Mouse (Mus musculus) lung, embryonic 14.5 days (tissue): ENCODE data around the gene Nsf. TPM values are rescaled to one million over a fixed set of nuclear protein-coding genes. Genes with fewer than 3 reads are reported as not detected.

ENCODE experiments used
- ATAC-seq: fragments of 200-750 bp; cut with Nextera tagmentation; 2 replicates; pipeline ENCODE4 v1.8.0; 2017; ENCODE audit warnings: mild to moderate bottlenecking, moderate TSS enrichment, moderate library complexity; ENCODE audit not compliant: insufficient read depth
- DNase-seq: peaks from one replicate; pipeline ENCODE4 v3.0.0-alpha.2; 2015
- H3K27ac ChIP-seq: fragments of 300-500 bp; sonication (generic); 2 replicates; pipeline ENCODE4 v1.5.1; 2014; ENCODE audit warnings: low read depth, mild to moderate bottlenecking, moderate library complexity
- H3K27me3 ChIP-seq: fragments of 300-500 bp; sonication (generic); 2 replicates; pipeline ENCODE4 v1.6.1; 2014; ENCODE audit warnings: low read length, control low read depth; ENCODE audit not compliant: insufficient read depth
- H3K36me3 ChIP-seq: fragments of 300-500 bp; sonication (generic); 2 replicates; pipeline ENCODE4 v1.6.1; 2014; ENCODE audit warnings: control low read depth; ENCODE audit not compliant: insufficient read depth
- H3K4me1 ChIP-seq: fragments of 300-500 bp; sonication (generic); 2 replicates; pipeline ENCODE4 v1.6.1; 2014; ENCODE audit warnings: antibody characterized with exemption, control low read depth; ENCODE audit not compliant: insufficient read depth
- H3K4me2 ChIP-seq: fragments of 300-500 bp; sonication (generic); 2 replicates; pipeline ENCODE4 v1.6.1; 2014; ENCODE audit warnings: mild to moderate bottlenecking
- H3K4me3 ChIP-seq: fragments of 300-500 bp; sonication (generic); 2 replicates; pipeline ENCODE4 v1.5.1; 2014; ENCODE audit warnings: low read depth, low read length
- H3K9ac ChIP-seq: fragments of 300-500 bp; sonication (generic); 2 replicates; pipeline ENCODE4 v1.6.1; 2014
- H3K9me3 ChIP-seq: fragments of 300-500 bp; sonication (generic); 2 replicates; pipeline ENCODE4 v1.6.1; 2016; ENCODE audit warnings: low read depth, low read length, control low read depth
- CTCF ChIP-seq: IDR thresholded peaks from 2 replicates; pipeline ENCODE4 v1.5.1; 2016; ENCODE audit warnings: antibody characterized with exemption, low read depth
- WGBS: fragments of 180-500 bp; shearing (Covaris S2); extraction: QIAGEN DNeasy Blood & Tissue Kit; methylation state at CpG from one replicate; pipeline ENCODE4 v1.1.7; 2014; 5-methylcytosine and 5-hydroxymethylcytosine counted together
- polyA plus RNA-seq: library from polyadenylated mRNA; unstranded; fragments of >200 nt; fragmentation: Nextera tagmentation; extraction: Ambion mirVana; gene quantifications from 2 replicates; pipeline ENCODE4 v1.2.1, GENCODE M21; 2014

Nsf gene
- 44.3 and 50.1 TPM in 2 replicates for polyA plus RNA-seq

GRCm38 (mm10) chr11:103953896-103954292, at the start of gene Nsf:
Gene Nsf (minus strand): TSS chr11:103954056.
- no peaks in the 10 kb centered on the region for H3K27me3 ChIP-seq
- no peaks in the 10 kb centered on the region for H3K36me3 ChIP-seq
- TF ChIP-seq CTCF, result no peak
- under 1% methylated on average over 53 of the region's 53 CpGs for WGBS
- H3K4me2 ChIP-seq, result peak within 1 kb of the TSS; percentile 83
- no peaks in the 10 kb centered on the region for H3K4me1 ChIP-seq
- DNase-seq (peak; percentile 95), ATAC-seq (peak; percentile 96)
- H3K4me3 ChIP-seq, result peak within 1 kb of the TSS; percentile 83
- no peaks in the 10 kb centered on the region for H3K9me3 ChIP-seq
- peak within 1 kb of the TSS; percentile 90 for H3K9ac ChIP-seq
- H3K27ac ChIP-seq, result 0 out of 2 replicates have a peak within 1 kb of the TSS, but pooled peaks have one; percentile 9

DNA sequence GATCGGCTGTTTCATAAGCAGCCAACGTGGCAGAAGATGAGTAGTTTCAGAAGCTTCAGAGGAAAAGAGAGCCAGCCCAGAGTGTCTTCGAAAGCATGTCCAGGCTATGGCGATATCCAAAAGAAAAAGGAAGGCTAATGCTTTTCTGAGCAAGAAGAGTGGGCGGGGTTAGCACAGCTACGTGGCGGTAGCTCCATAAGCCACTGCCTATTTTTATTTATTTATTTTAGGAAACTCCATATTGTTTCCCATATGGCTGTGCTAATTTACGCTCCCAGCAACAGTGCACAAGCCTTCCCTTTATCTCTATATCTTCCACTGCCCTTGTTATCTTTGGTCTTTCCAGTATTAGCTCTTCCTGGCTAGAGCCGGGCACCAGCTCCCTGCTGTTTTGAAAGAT, 49.5 kb upstream of the Nsf start:
- H3K9ac ChIP-seq, result no peak overlapping the region
- no peaks in the 10 kb centered on the region for H3K4me1 ChIP-seq
- no peak for TF ChIP-seq CTCF
- no peak overlapping the region for H3K27ac ChIP-seq
- H3K27me3 ChIP-seq, result no peaks in the 10 kb centered on the region
- no peak for DNase-seq
- H3K4me2 ChIP-seq, result no peak overlapping the region
- 56% methylated on average over 9 of the region's 9 CpGs for WGBS
- no peaks in the 10 kb centered on the region for H3K36me3 ChIP-seq
- H3K4me3 ChIP-seq, result no peak overlapping the region
- ATAC-seq, result no peak
- H3K9me3 ChIP-seq, result no peaks in the 10 kb centered on the region

DNA sequence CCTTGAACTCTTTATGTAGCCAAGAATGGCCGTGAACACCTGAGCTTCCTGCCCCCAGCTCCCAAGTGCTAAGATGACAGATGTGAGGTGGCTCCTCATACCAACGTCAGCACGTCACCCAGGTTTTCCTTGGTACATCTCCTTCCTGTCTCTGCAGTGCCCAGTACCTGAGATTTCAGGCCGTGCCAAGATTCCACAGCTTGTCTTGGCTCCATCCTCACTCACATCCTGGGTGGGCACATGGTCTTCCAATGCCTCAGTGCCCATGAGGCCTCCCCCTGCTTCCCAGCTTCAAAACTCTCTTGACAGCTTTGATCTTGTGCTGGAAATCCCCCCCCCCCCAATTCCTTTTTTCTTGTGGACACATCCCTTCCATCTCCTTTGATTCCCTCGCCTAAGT, 48.3 kb upstream of the Nsf start:
- H3K4me2 ChIP-seq, result no peak overlapping the region
- TF ChIP-seq CTCF, result no peak
- ATAC-seq, result no peak

GRCm38 (mm10) chr11:104001395-104001955, 47.6 kb upstream of the Nsf start:
- Histone ChIP-seq H3K9me3 (no peaks in the 10 kb centered on the region), H3K4me1 (no peaks in the 10 kb centered on the region), H3K9ac (no peak overlapping the region), H3K36me3 (no peaks in the 10 kb centered on the region), H3K4me2 (no peak overlapping the region), H3K27ac (no peak overlapping the region), H3K4me3 (no peak overlapping the region), H3K27me3 (no peaks in the 10 kb centered on the region)
- TF ChIP-seq CTCF, result no peak
- ATAC-seq (no peak), DNase-seq (no peak)
- 69% methylated on average over 12 of the region's 12 CpGs for WGBS

More for the DNA sequence above, 48.3 kb upstream of the Nsf start:
- no peak for DNase-seq
- Histone ChIP-seq H3K9ac (no peak overlapping the region), H3K27me3 (no peaks in the 10 kb centered on the region), H3K36me3 (no peaks in the 10 kb centered on the region), H3K9me3 (no peaks in the 10 kb centered on the region), H3K27ac (no peak overlapping the region), H3K4me1 (no peaks in the 10 kb centered on the region), H3K4me3 (no peak overlapping the region)
- WGBS, result 70% methylated on average over 5 of the region's 5 CpGs

- Histone ChIP-seq H3K4me3 (no peak overlapping the region), H3K4me2 (no peak overlapping the region), H3K4me1 (no peaks in the 10 kb centered on the region), H3K36me3 (no peaks in the 10 kb centered on the region), H3K27ac (no peak overlapping the region), H3K9ac (no peak overlapping the region), H3K9me3 (no peaks in the 10 kb centered on the region), H3K27me3 (no peaks in the 10 kb centered on the region)
- DNase-seq, result no peak
- 64% methylated on average over 9 of the region's 9 CpGs for WGBS
- TF ChIP-seq CTCF, result no peak
- ATAC-seq, result no peak
Measured at GRCm38 (mm10) chr11:104000667-104001394, 47.0 kb upstream of the Nsf start.

- no peaks in the 10 kb centered on the region for H3K9me3 ChIP-seq
- H3K27me3 ChIP-seq, result no peaks in the 10 kb centered on the region
- H3K4me2 ChIP-seq, result no peak overlapping the region
- no peaks in the 10 kb centered on the region for H3K4me1 ChIP-seq
- no peak overlapping the region for H3K27ac ChIP-seq
- TF ChIP-seq CTCF, result no peak
- no peaks in the 10 kb centered on the region for H3K36me3 ChIP-seq
- 67% methylated on average over 5 of the region's 5 CpGs for WGBS
- no peak overlapping the region for H3K9ac ChIP-seq
- no peak overlapping the region for H3K4me3 ChIP-seq
- DNase-seq, result no peak
- ATAC-seq, result no peak
Measured at GRCm38 (mm10) chr11:103998737-103999136, 44.9 kb upstream of the Nsf start.

- 15% methylated on average over 5 of the region's 5 CpGs for WGBS
- no peaks in the 10 kb centered on the region for H3K27me3 ChIP-seq
- ATAC-seq (no peak), DNase-seq (peak; percentile 69)
- no peak overlapping the region for H3K4me2 ChIP-seq
- no peaks in the 10 kb centered on the region for H3K4me1 ChIP-seq
- H3K9ac ChIP-seq, result no peak overlapping the region
- peak; percentile 71 for TF ChIP-seq CTCF
- no peak overlapping the region for H3K4me3 ChIP-seq
- H3K9me3 ChIP-seq, result no peaks in the 10 kb centered on the region
- H3K36me3 ChIP-seq, result no peaks in the 10 kb centered on the region
- H3K27ac ChIP-seq, result no peak overlapping the region
Measured at GRCm38 (mm10) chr11:103997385-103997784, 43.5 kb upstream of the Nsf start.
